Mouse (Mus musculus) liver, embryonic 12.5 days (tissue): Measurements from ENCODE around the gene Foxk2. TPM values are rescaled to one million over a fixed set of nuclear protein-coding genes. Genes with fewer than 3 reads are reported as not detected.
A peak's percentile ranks its signal among the peaks of the same experiment; 100 is the strongest.
"Not testable (repeated sequence)": the region's sequence is repeated elsewhere in the genome, so short reads cannot be mapped to it uniquely, and the experiment has no call there.

ENCODE experiments used
- ATAC-seq: fragments of 200-750 bp; cut with Nextera tagmentation; 2 replicates; pipeline ENCODE4 v1.8.0; 2017; ENCODE audit warnings: moderate number of reproducible peaks, mild to moderate bottlenecking, moderate library complexity
- H3K27ac ChIP-seq: fragments of 300-500 bp; sonication (generic); 2 replicates; pipeline ENCODE4 v1.5.1; 2016; ENCODE audit warnings: mild to moderate bottlenecking
- H3K27me3 ChIP-seq: fragments of 300-500 bp; sonication (generic); replicated peaks from 2 replicates; pipeline ENCODE4 v1.6.1; 2016; ENCODE audit warnings: mild to moderate bottlenecking, moderate library complexity
- H3K36me3 ChIP-seq: fragments of 300-500 bp; sonication (generic); 2 replicates; pipeline ENCODE4 v1.6.1; 2016; ENCODE audit warnings: mild to moderate bottlenecking, moderate library complexity
- H3K4me1 ChIP-seq: fragments of 300-500 bp; sonication (generic); 2 replicates; pipeline ENCODE4 v1.6.1; 2016
- H3K4me2 ChIP-seq: fragments of 300-500 bp; sonication (generic); 2 replicates; pipeline ENCODE4 v1.6.1; 2016; ENCODE audit warnings: mild to moderate bottlenecking, moderate library complexity
- H3K4me3 ChIP-seq: fragments of 300-500 bp; sonication (generic); 2 replicates; pipeline ENCODE4 v1.5.1; 2016; ENCODE audit warnings: mild to moderate bottlenecking, moderate library complexity
- H3K9ac ChIP-seq: fragments of 300-500 bp; sonication (generic); 2 replicates; pipeline ENCODE4 v1.6.1; 2016; ENCODE audit warnings: mild to moderate bottlenecking, moderate library complexity
- H3K9me3 ChIP-seq: fragments of 300-500 bp; sonication (generic); replicated peaks from 2 replicates; pipeline ENCODE4 v1.6.1; 2016; ENCODE audit warnings: mild to moderate bottlenecking, moderate library complexity
- WGBS: fragments of 180-500 bp; shearing (Covaris S2); methylation state at CpG from one replicate; pipeline ENCODE4 v1.1.7; 2016; ENCODE audit not compliant: insufficient replicate concordance; 5-methylcytosine and 5-hydroxymethylcytosine counted together
- polyA plus RNA-seq: library from polyadenylated mRNA; unstranded; fragments of >200 nt; fragmentation: Nextera tagmentation; extraction: Ambion mirVana; gene quantifications from 2 replicates; pipeline ENCODE4 v1.2.1, GENCODE M21; 2016

The Foxk2 gene
- polyA plus RNA-seq, 1 experiment from 2014 or later, result 6.5 TPM

DNA sequence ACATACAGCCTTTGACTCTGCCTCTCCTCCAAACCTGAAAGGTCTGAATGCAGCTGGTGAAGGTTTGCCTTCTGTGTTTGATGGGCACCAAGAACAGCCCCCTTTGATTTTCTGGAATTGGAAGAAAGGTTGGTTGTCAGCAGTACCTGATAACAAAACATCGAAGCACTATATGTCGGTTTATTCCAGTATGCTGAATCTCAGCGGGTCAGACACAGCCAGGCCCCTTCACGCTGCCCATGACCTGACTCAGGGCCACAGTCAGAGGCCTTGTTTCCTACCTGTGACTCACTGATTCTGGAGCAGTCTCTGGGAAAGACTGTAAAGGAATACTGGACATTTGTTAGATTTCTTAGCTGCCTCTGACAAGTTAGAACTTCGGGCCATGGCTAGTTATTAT, 35.0 kb downstream of the Foxk2 start:
- Histone ChIP-seq H3K9ac (no peak overlapping the region), H3K4me2 (no peak overlapping the region), H3K4me1 (no peaks in the 10 kb centered on the region), H3K4me3 (no peak overlapping the region), H3K27ac (no peak overlapping the region), H3K27me3 (no peaks in the 10 kb centered on the region), H3K9me3 (no peaks in the 10 kb centered on the region), H3K36me3 (peaks cover 96% of the 10 kb centered on the region)
- ATAC-seq, result no peak
- WGBS, result 92% methylated on average over 5 of the region's 5 CpGs

DNA sequence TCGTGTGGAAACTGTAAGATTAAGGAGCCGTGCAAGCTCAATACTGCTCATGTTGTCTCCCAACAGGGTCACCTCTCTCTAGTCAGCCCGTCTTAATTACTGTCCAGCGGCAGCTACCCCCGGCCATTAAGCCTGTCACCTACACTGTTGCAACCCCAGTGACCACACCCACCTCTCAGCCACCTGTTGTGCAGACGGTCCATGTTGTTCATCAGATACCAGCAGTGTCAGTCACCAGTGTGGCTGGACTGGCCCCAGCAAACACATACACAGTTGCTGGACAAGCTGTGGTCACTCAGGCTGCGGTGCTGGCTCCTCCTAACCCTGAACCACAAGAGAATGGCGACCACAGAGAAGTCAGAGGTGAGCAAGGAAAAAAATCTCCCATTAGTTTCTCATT, 38.7 kb downstream of the Foxk2 start:
- no peaks in the 10 kb centered on the region for H3K4me1 ChIP-seq
- peaks cover 97% of the 10 kb centered on the region for H3K36me3 ChIP-seq
- no peak overlapping the region for H3K9ac ChIP-seq
- H3K27ac ChIP-seq, result no peak overlapping the region
- no peaks in the 10 kb centered on the region for H3K27me3 ChIP-seq
- no peak overlapping the region for H3K4me2 ChIP-seq
- no peak overlapping the region for H3K4me3 ChIP-seq
- H3K9me3 ChIP-seq, result no peaks in the 10 kb centered on the region
- WGBS, result 85% methylated on average over 8 of the region's 8 CpGs
- ATAC-seq, result no peak

DNA sequence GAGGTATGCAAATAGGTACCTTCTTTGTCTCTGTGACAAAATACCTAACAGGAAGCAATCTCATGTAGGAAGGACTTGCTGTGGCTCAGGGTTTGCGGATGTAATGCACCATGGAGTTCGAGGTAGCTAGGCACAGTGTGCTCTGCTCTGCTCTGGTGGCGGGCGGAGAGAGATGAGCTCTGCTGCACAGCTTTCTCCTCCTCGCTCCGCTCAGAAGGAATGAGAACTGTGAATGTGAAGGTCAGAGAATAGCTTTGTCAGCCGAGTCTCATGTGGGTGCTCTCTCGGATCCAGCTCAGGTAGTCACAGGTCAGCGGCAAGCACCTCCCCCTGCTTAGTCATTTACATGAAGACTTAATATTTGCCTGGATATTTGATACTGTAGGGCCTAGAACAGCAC, 40.5 kb downstream of the Foxk2 start:
- no peak overlapping the region for H3K9ac ChIP-seq
- H3K9me3 ChIP-seq, result no peaks in the 10 kb centered on the region
- no peak overlapping the region for H3K4me2 ChIP-seq
- no peaks in the 10 kb centered on the region for H3K4me1 ChIP-seq
- H3K36me3 ChIP-seq, result peaks cover 98% of the 10 kb centered on the region
- H3K4me3 ChIP-seq, result no peak overlapping the region
- H3K27me3 ChIP-seq, result no peaks in the 10 kb centered on the region
- H3K27ac ChIP-seq, result no peak overlapping the region
- no peak for ATAC-seq
- WGBS, result 90% methylated on average over 9 of the region's 9 CpGs

DNA sequence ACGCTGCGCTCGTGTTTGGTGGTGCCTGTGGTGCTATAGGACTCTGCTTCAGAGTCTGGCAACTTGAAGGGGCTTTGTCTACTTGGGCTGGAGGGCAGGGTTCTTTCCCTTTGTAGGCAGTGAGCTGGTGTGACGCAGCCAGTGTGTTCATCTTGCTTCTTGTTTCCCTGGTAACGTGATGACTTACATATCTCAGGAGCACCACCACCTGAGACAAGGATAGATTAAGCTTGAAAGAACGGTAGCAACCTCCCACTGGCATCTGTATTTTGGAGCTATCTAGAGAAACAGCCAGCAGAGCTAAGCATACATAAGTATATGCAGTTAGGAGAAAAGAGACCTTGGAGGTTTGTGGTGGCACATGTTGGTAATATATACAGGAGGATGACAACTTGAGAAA, 45.6 kb downstream of the Foxk2 start:
- H3K9ac ChIP-seq, result no peak overlapping the region
- no peak overlapping the region for H3K4me3 ChIP-seq
- no peaks in the 10 kb centered on the region for H3K27me3 ChIP-seq
- no peak overlapping the region for H3K4me2 ChIP-seq
- H3K9me3 ChIP-seq, result peaks cover 7% of the 10 kb centered on the region; the same call in 1 of the 2 replicates
- WGBS, result 78% methylated on average over 6 of the region's 6 CpGs
- no peaks in the 10 kb centered on the region for H3K4me1 ChIP-seq
- no peak overlapping the region for H3K27ac ChIP-seq
- no peak for ATAC-seq
- peaks cover 100% of the 10 kb centered on the region for H3K36me3 ChIP-seq

- Histone ChIP-seq H3K9me3 (peaks cover 10% of the 10 kb centered on the region; the same call in 1 of the 2 replicates), H3K4me1 (no peaks in the 10 kb centered on the region), H3K27ac (no peak overlapping the region), H3K36me3 (peaks cover 93% of the 10 kb centered on the region), H3K4me3 (no peak overlapping the region), H3K4me2 (no peak overlapping the region), H3K27me3 (no peaks in the 10 kb centered on the region), H3K9ac (no peak overlapping the region)
- no peak for ATAC-seq
- WGBS, result 88% methylated on average over 8 of the region's 8 CpGs
Observed at GRCm38 (mm10) chr11:121306608-121307007, 46.8 kb downstream of the Foxk2 start.

DNA sequence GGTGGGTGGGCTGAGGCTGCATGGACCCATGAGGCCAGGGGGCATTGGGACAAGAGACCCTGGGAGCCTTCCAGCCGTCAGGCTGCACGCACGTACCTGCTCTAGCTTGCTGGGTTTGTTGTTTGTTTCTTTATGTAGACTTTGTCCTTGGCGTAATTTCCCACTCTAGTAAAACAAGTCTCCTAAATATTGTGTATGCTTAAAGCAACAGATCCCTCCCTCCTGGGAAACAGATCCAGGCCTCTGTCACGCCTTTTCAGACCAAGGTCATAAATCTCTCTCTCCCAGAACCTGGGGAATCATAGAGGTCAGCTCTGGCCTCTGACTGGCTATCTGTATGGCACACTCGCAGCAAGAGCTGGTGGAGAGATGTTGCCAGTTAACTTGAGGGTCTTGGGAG, 47.9 kb downstream of the Foxk2 start:
- H3K27ac ChIP-seq, H3K27me3 ChIP-seq, H3K4me1 ChIP-seq, ATAC-seq, H3K4me2 ChIP-seq, H3K9ac ChIP-seq, H3K4me3 ChIP-seq: not testable (repeated sequence)
- WGBS, result 91% methylated on average over 6 of the region's 6 CpGs
- Histone ChIP-seq H3K36me3 (peaks cover 82% of the 10 kb centered on the region), H3K9me3 (peaks cover 10% of the 10 kb centered on the region; the same call in 1 of the 2 replicates)

DNA sequence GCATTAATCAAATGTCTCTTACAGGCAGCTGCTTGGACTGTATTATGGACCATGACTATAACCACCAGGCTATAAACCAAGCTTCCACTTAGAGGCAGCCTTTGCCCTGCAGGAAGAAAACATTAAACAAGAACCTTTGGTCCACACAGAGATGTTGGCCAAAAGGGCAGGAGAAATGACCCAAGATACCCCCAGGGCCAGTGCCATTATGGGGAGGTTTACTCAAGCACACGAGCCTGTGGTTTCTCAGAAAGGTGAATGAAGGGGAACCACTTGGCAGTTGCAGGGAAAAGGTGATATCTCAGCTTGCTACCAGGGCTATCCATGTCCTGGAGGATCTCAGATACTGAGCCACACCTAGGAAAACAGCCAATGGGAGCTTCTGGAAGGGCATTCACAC, 66.2 kb downstream of the Foxk2 start:
- peaks cover 58% of the 10 kb centered on the region for H3K36me3 ChIP-seq
- 45% methylated on average over 1 of the region's 1 CpGs for WGBS
- no peaks in the 10 kb centered on the region for H3K27me3 ChIP-seq
- 0 out of 2 replicates have a peak, but pooled peaks cover 7% of the 10 kb centered on the region for H3K4me1 ChIP-seq
- ATAC-seq, result no peak
- no peak overlapping the region for H3K4me2 ChIP-seq
- H3K9me3 ChIP-seq, result no peaks in the 10 kb centered on the region; the same call in 1 of the 2 replicates
- H3K9ac ChIP-seq, result no peak overlapping the region
- no peak overlapping the region for H3K4me3 ChIP-seq
- no peak overlapping the region for H3K27ac ChIP-seq

- ATAC-seq, result no peak
- 88% methylated on average over 5 of the region's 5 CpGs for WGBS
- H3K36me3 ChIP-seq, result peaks cover 56% of the 10 kb centered on the region
Observed at GRCm38 (mm10) chr11:121326681-121327080, 66.9 kb downstream of the Foxk2 start.

GRCm38 (mm10) chr11:121328206-121328605, 68.4 kb downstream of the Foxk2 start:
- Histone ChIP-seq H3K4me3 (no peak overlapping the region), H3K4me2 (no peak overlapping the region), H3K9ac (no peak overlapping the region), H3K9me3 (no peaks in the 10 kb centered on the region), H3K27ac (no peak overlapping the region), H3K27me3 (no peaks in the 10 kb centered on the region), H3K36me3 (peaks cover 70% of the 10 kb centered on the region), H3K4me1 (0 out of 2 replicates have a peak, but pooled peaks cover 7% of the 10 kb centered on the region)
- no peak for ATAC-seq
- WGBS, result 94% methylated on average over 9 of the region's 9 CpGs

More at GRCm38 (mm10) chr11:121326681-121327080, 66.9 kb downstream of the Foxk2 start:
- 0 out of 2 replicates have a peak, but pooled peaks cover 7% of the 10 kb centered on the region for H3K4me1 ChIP-seq
- H3K4me3 ChIP-seq, result no peak overlapping the region
- H3K27me3 ChIP-seq, result no peaks in the 10 kb centered on the region
- no peak overlapping the region for H3K9ac ChIP-seq
- no peaks in the 10 kb centered on the region for H3K9me3 ChIP-seq
- no peak overlapping the region for H3K4me2 ChIP-seq
- no peak overlapping the region for H3K27ac ChIP-seq

GRCm38 (mm10) chr11:121328619-121329018, 68.8 kb downstream of the Foxk2 start:
- Histone ChIP-seq H3K4me2 (no peak overlapping the region), H3K4me1 (0 out of 2 replicates have a peak, but pooled peaks cover 7% of the 10 kb centered on the region), H3K4me3 (no peak overlapping the region), H3K9ac (no peak overlapping the region), H3K9me3 (no peaks in the 10 kb centered on the region), H3K27me3 (no peaks in the 10 kb centered on the region), H3K36me3 (peaks cover 74% of the 10 kb centered on the region), H3K27ac (no peak overlapping the region)
- no peak for ATAC-seq

DNA sequence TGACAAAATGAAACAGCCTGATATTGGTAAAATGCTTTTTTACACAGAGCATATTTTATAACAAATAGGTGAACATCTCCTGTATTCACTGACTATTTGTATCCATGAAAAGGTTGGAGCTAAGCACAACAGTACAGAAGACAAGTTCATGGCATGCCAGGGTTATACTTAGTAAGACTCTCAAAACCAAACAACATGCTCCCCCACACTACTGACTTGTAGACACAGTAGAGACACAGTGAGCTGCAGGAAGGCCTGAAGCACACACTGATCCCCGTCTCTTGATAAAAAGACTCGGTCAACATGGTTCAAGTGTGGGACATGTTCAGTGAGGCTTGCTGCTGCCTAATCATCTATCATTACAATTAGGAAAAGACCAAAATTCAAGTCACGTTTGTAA, 71.9 kb downstream of the Foxk2 start:
- Histone ChIP-seq H3K27me3 (no peaks in the 10 kb centered on the region), H3K27ac (no peak overlapping the region), H3K4me2 (no peak overlapping the region), H3K9me3 (no peaks in the 10 kb centered on the region), H3K36me3 (peaks cover 95% of the 10 kb centered on the region), H3K9ac (no peak overlapping the region), H3K4me3 (no peak overlapping the region), H3K4me1 (no peaks in the 10 kb centered on the region)
- ATAC-seq, result no peak
- WGBS, result 71% methylated on average over 3 of the region's 3 CpGs

- peaks cover 61% of the 10 kb centered on the region for H3K36me3 ChIP-seq
- no peak overlapping the region for H3K27ac ChIP-seq
- no peak for ATAC-seq
Observed at GRCm38 (mm10) chr11:121339647-121340046, 79.9 kb downstream of the Foxk2 start.

GRCm38 (mm10) chr11:121340287-121340686, 80.5 kb downstream of the Foxk2 start:
- 52% methylated on average over 1 of the region's 1 CpGs for WGBS
- H3K27ac ChIP-seq, result peak overlapping the region; percentile 3; the same call in 1 of the 2 replicates
- no peak overlapping the region for H3K9ac ChIP-seq
- H3K27me3 ChIP-seq, result no peaks in the 10 kb centered on the region
- no peaks in the 10 kb centered on the region for H3K9me3 ChIP-seq
- H3K4me3 ChIP-seq, result no peak overlapping the region
- no peak for ATAC-seq
- H3K4me2 ChIP-seq, result no peak overlapping the region
- H3K36me3 ChIP-seq, result peaks cover 61% of the 10 kb centered on the region
- peaks cover 35% of the 10 kb centered on the region for H3K4me1 ChIP-seq

More at GRCm38 (mm10) chr11:121339647-121340046, 79.9 kb downstream of the Foxk2 start:
- Histone ChIP-seq H3K4me3 (no peak overlapping the region), H3K4me1 (peaks cover 35% of the 10 kb centered on the region), H3K9me3 (no peaks in the 10 kb centered on the region), H3K4me2 (no peak overlapping the region), H3K9ac (no peak overlapping the region), H3K27me3 (no peaks in the 10 kb centered on the region)
- 40% methylated on average over 1 of the region's 1 CpGs for WGBS
